Mouse (Mus musculus): ENCODE data around the gene Dap3.

GRCm38 (mm10) chr3:88905209-88905608 is 45.8 kb downstream of the Dap3 start:
- TF ChIP-seq CTCF (IDR thresholded peaks at IDR 0.05): no peak
- no peak for TF ChIP-seq POLR2A (IDR thresholded peaks at IDR 0.05; ENCODE audit: insufficient read depth, low read depth, low read length)

Measured in heart, adult 2 months (tissue).